Mouse (Mus musculus) T-helper 2 cell (primary cell): ENCODE results near the gene Bcl7a.

Experiments used
- in situ Hi-C: fragments of 300-600 bp; cut with MboI, MseI; formaldehyde crosslinking; loops from one replicate; pipeline ENCODE4 v1.15.1; 2025; ENCODE audit warnings: high pct_unique_total_duplicates

Gene Bcl7a

GRCm38 (mm10) chr5:123416566-123417518 is 73.2 kb downstream of the Bcl7a start:
- in situ Hi-C loops, result no loop called here

- in situ Hi-C loops, result loop anchor here (10.0 kb wide), 1 partner anchor 861 kb away; no protein-coding TSS in a partner anchor
These were observed 80.3 kb downstream of the Bcl7a start for GRCm38 (mm10) chr5:123423885-123424284.
